Mouse (Mus musculus) mesoderm, embryonic 11.5 days (tissue): Measurements from ENCODE around the gene Mbip.

ENCODE experiments used
- DNase-seq: peaks from one replicate; pipeline ENCODE4 v3.0.0-alpha.2; 2012; ENCODE audit warnings: low read depth, low spot score

The Mbip gene

GRCm38 (mm10) chr12:56345367-56346089, at the start of gene Mbip:
Mbip (minus strand) TSS chr12:56345894.
- DNase-seq, result peak; percentile 99

GRCm38 (mm10) chr12:56387647-56388205, 42.0 kb upstream of the Mbip start:
- no peak for DNase-seq

GRCm38 (mm10) chr12:56386955-56387646, 41.4 kb upstream of the Mbip start:
- no peak for DNase-seq

- DNase-seq, result no peak
Observed at GRCm38 (mm10) chr12:56344771-56345314, 851 bp downstream of the Mbip start.

GRCm38 (mm10) chr12:56339295-56340056, 6.2 kb downstream of the Mbip start:
- DNase-seq, result no peak

GRCm38 (mm10) chr12:56333461-56333860, 12.2 kb downstream of the Mbip start:
- DNase-seq, result no peak

GRCm38 (mm10) chr12:56332475-56332874, 13.2 kb downstream of the Mbip start:
- no peak for DNase-seq

GRCm38 (mm10) chr12:56327448-56327998, 18.2 kb downstream of the Mbip start:
- no peak for DNase-seq

- DNase-seq, result no peak
Observed at GRCm38 (mm10) chr12:56325851-56326250, 19.8 kb downstream of the Mbip start.

GRCm38 (mm10) chr12:56318941-56319340, 26.8 kb downstream of the Mbip start:
- DNase-seq, result no peak

GRCm38 (mm10) chr12:56318059-56318458, 27.6 kb downstream of the Mbip start:
- no peak for DNase-seq

- DNase-seq, result no peak
Observed at GRCm38 (mm10) chr12:56305758-56306157, 39.9 kb downstream of the Mbip start.

- no peak for DNase-seq
Observed at GRCm38 (mm10) chr12:56302321-56303017, 43.2 kb downstream of the Mbip start.

- DNase-seq, result peak; percentile 63
Observed at GRCm38 (mm10) chr12:56301487-56302293, 44.0 kb downstream of the Mbip start.

- DNase-seq, result no peak
Observed at GRCm38 (mm10) chr12:56299610-56300009, 46.1 kb downstream of the Mbip start.

- no peak for DNase-seq
Observed at GRCm38 (mm10) chr12:56298919-56299318, 46.8 kb downstream of the Mbip start.

- DNase-seq, result no peak
Observed at GRCm38 (mm10) chr12:56297921-56298830, 47.5 kb downstream of the Mbip start.

- no peak for DNase-seq
Observed at GRCm38 (mm10) chr12:56297099-56297498, 48.6 kb downstream of the Mbip start.

GRCm38 (mm10) chr12:56296524-56296923, 49.2 kb downstream of the Mbip start:
- DNase-seq, result no peak
